Mouse (Mus musculus) left cerebral cortex, adult 11 months (tissue): ENCODE results near the gene Baz1a.

Experiments
- DNase-seq: peaks from one replicate; pipeline ENCODE4 v3.0.0; 2022; ENCODE audit warnings: low spot score

Baz1a gene

GRCm38 (mm10) chr12:54850551-54850950, 163.6 kb downstream of the Baz1a start:
- DNase-seq = no peak

GRCm38 (mm10) chr12:54844415-54844814, 169.7 kb downstream of the Baz1a start:
- no peak for DNase-seq
